Mouse (Mus musculus) heart, adult 11 months (tissue): ENCODE measurements at regions not wholly inside any gene's neighbourhood (a gene's known extent, or its start where the extent isn't known, plus 50 kb on each side); places are given as distances from the start of the nearest gene placed in this dataset.
"Not testable (repeated sequence)": the region's sequence is repeated elsewhere in the genome, so short reads cannot be mapped to it uniquely, and the experiment has no call there.

Source experiments
- DNase-seq: peaks from one replicate; pipeline ENCODE4 v3.0.0; 2022

GRCm38 (mm10) chr6:50822236-50823151 lies 168.3 kb upstream of the Npvf start:
- DNase-seq = no peak

- no peak for DNase-seq
Measured at GRCm38 (mm10) chr6:50823220-50823910, 169.1 kb upstream of the Npvf start.

- peak; percentile 62 for DNase-seq
Measured at GRCm38 (mm10) chr6:50824466-50824865, 170.2 kb upstream of the Npvf start.

GRCm38 (mm10) chr6:50831725-50832124 lies 177.5 kb upstream of the Npvf start:
- DNase-seq = peak; percentile 30

- DNase-seq = no peak
Measured at GRCm38 (mm10) chr6:50835997-50836625, 181.9 kb upstream of the Npvf start.

GRCm38 (mm10) chr6:50840826-50841225 lies 186.6 kb upstream of the Npvf start:
- DNase-seq = no peak

- not testable (repeated sequence) for DNase-seq
Measured at GRCm38 (mm10) chr6:50845246-50845645, 191.0 kb upstream of the Npvf start.

- DNase-seq = no peak
Measured at GRCm38 (mm10) chr6:50846740-50847516, 192.7 kb upstream of the Npvf start.

- no peak for DNase-seq
Measured at GRCm38 (mm10) chr6:50847548-50847947, 193.3 kb upstream of the Npvf start.

- DNase-seq = peak; percentile 21
Measured at GRCm38 (mm10) chr6:50859162-50859561, 204.9 kb upstream of the Npvf start.

GRCm38 (mm10) chr6:50877991-50878390 lies 223.8 kb upstream of the Npvf start:
- peak; percentile 62 for DNase-seq

GRCm38 (mm10) chr6:50882298-50882697 lies 228.1 kb upstream of the Npvf start:
- peak; percentile 34 for DNase-seq

- DNase-seq = no peak
Measured at GRCm38 (mm10) chr6:50882759-50883158, 228.5 kb upstream of the Npvf start.

GRCm38 (mm10) chr6:50885031-50885430 lies 230.8 kb upstream of the Npvf start:
- peak; percentile 55 for DNase-seq

- DNase-seq = peak; percentile 41
Measured at GRCm38 (mm10) chr6:50885771-50886360, 231.6 kb upstream of the Npvf start.

GRCm38 (mm10) chr6:50890370-50891204 lies 236.3 kb upstream of the Npvf start:
- peak; percentile 96 for DNase-seq

- DNase-seq = no peak
Measured at GRCm38 (mm10) chr6:50891205-50891526, 236.9 kb upstream of the Npvf start.

- no peak for DNase-seq
Measured at GRCm38 (mm10) chr6:50898792-50899191, 244.6 kb upstream of the Npvf start.

GRCm38 (mm10) chr6:50915166-50916030 lies 261.2 kb upstream of the Npvf start:
- DNase-seq = no peak

- no peak for DNase-seq
Measured at GRCm38 (mm10) chr6:50918248-50918647, 264.0 kb upstream of the Npvf start.
